Mouse (Mus musculus): ENCODE data around the gene Syngap1.
A peak's percentile ranks its signal among the peaks of the same experiment; 100 is the strongest.
"Not testable (repeated sequence)": the region's sequence is repeated elsewhere in the genome, so short reads cannot be mapped to it uniquely, and the experiment has no call there.

Syngap1 gene

DNA sequence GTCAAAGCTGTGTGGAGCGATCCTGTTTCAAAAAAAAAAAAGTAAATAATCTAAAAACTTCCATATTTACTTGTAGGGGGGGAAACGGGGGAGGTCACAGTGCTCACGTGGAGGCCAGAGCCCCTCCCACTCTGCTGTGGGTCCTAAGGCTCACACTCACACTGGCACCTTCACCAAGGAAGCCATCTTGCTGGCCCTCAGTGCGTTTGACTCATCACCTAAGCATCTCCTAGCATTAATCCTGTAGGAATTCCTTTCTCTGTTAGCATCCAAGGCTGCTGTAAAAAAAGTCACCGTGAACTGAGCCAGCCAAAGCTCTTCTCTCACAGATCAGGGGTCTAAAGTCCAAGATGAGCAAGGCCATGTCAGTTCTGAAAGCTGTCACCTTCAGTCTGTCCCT lies 15.3 kb downstream of the Syngap1 start:
- no peak for DNase-seq (ENCODE audit: low spot score in 2 of 2)

DNA sequence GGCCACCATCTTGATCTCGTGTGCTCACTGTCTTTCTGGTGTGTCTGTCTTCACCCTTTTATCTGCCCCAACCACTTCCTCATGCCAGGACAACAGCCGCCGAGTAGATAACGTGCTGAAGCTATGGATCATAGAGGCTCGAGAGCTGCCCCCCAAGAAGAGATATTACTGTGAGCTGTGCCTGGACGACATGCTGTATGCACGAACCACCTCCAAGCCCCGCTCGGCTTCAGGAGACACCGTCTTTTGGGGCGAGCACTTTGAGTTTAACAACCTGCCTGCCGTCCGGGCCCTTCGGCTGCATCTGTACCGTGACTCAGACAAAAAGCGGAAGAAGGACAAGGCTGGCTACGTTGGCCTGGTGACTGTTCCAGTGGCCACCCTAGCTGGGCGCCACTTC lies 15.8 kb downstream of the Syngap1 start:
- no peak for DNase-seq (ENCODE audit: low spot score in 2 of 2)

DNA sequence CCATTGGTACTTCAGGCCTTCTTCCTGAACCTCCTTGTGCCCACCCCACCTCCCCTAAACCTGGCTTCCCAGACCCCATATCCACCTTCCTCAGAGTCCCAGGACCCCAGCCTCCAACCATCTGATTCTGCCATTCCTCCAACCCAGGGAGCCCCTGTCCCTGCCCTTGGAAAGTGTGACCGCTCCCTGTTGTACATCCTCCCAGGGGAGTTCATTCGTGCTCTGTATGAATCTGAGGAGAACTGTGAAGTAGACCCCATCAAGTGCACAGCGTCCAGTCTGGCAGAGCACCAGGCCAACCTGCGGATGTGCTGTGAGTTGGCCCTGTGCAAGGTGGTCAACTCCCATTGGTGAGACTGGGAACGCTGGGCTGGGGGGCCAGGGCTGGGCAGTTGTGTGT lies 16.8 kb downstream of the Syngap1 start:
- DNase-seq (ENCODE audit: low spot score in 2 of 2): no peak

DNA sequence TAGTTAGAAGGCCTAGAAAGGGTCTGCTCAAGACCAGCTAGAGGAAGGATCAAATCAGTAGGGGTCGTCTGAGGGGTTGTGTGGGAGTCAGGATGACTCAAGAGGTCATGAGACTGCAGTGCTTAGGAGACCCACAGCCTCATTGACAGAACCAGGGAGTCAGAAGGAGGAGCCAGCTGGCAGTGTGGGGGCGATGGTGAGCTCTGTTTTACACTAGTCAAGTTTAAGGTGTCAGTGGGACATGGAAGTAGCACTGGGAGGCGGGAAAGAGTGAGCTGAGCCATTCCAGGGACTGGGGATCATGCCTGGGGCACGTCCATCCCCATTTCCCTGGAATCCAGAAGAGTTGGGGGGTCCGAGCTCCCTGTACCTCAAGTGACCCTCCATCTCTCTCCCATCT lies 17.8 kb downstream of the Syngap1 start:
- DNase-seq (ENCODE audit: low spot score in 2 of 2): no peak

DNA sequence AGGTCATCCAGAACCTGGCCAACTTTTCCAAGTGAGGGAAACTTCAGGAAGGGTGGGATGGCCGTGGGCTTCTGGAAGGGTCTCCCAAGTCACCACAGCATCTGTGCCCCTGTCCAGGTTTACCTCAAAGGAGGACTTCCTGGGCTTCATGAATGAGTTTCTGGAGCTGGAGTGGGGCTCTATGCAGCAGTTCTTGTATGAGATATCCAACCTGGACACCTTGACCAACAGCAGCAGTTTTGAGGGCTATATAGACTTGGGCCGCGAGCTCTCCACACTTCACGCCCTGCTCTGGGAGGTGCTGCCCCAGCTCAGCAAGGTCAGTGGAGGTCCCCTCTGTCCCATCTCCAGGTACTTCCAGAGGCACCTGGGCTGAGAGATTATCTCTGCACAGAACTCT lies 18.8 kb downstream of the Syngap1 start:
- no peak for DNase-seq (ENCODE audit: low spot score in 2 of 2)

DNA sequence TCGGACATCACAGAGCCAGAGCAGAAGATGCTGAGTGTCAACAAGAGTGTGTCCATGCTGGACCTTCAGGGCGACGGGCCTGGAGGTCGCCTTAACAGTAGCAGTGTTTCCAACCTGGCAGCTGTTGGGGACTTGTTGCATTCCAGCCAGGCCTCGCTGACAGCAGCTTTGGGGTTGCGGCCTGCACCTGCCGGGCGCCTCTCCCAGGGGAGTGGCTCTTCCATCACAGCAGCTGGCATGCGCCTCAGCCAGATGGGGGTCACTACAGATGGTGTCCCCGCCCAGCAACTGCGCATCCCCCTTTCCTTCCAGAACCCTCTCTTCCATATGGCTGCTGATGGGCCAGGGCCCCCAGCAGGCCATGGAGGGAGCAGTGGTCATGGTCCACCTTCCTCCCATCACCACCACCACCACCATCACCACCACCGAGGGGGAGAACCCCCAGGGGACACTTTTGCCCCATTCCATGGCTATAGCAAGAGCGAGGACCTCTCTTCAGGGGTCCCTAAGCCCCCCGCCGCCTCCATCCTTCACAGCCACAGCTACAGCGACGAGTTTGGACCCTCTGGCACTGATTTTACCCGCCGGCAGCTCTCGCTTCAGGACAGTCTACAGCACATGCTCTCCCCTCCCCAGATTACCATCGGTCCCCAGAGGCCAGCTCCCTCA lies 20.7 kb downstream of the Syngap1 start:
- no peak for DNase-seq (ENCODE audit: low spot score in 2 of 2)

DNA sequence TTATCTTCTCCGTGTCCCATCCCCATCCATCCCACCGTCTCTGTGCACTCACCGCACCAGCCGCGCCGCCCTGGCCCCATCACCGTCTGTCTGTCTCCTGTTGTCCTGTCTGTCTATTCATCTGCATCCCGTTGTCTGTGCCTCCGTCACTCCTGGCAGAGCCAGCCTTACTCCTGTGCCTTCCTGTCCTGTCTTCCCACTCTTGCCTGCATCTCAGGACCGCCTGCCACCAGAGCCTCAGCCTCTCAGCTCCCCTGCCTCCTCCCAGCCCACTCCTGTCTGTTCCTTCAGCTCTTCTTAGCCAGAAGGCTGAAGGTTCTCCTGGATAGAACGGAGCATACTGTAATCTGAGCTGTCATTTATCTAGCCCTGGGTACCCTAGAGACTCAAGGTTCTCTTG lies 25.9 kb downstream of the Syngap1 start:
- no peak for DNase-seq (ENCODE audit: low spot score in 2 of 2)

DNA sequence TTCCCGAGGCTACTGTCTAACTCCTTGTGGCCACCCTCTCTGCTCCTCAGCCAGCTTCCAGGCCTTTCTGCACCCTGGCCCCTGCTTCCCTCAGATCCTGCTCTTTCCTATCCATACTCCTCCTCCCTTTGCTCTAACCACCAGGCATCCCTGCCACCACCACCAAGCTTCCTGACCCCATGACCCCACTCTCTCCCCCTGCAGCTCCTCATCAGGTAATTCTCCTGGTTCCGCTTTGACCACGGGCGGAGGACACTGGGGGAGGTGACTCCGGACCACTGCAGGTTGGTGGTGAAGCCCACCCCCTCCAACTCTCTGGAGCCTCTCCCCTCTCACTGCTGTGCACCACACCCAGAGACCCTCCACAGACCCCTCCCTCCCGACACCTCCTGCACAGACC lies 26.4 kb downstream of the Syngap1 start:
- no peak for DNase-seq (ENCODE audit: low spot score in 2 of 2)

DNA sequence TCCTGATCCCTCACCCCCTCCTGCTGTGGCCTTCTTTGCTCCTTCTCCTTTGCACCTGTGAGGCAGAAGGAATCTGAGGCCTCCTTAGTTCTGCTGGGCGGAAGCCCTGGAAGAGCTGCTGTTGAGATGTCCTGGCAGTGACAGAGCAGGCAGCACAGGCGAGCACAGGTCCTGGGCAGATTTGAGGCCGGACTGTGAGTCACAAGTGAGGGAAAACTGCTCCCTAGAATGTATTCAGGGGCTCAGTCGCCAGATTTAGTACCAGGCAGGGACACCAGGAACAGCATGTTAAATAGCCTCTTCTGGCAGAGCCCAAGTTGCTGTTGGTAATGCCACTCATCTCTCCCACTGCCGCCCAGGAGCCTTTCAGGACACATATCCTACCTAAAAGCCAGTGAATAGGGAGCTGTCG lies 27.2 kb downstream of the Syngap1 start:
- DNase-seq (ENCODE audit: low spot score in 2 of 2): no peak

DNA sequence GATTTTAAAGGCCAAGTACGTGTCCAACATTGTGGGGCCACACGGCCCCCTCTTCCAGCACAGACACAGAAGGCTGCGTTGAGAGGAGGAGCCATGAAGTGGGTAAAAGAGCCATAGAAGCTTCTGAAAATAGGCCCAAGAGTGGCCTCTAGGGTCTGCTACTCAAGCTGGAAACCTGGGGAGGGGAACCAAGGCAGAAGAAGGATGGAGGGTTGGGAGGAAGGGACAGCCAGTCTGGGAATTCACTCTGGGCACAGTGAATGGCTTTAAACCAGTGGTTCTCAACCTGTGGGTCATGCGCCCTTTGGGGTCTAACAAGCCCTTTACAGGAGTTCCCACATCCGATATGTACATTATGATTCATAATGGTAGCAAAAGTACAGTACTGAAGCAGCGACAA lies 28.2 kb downstream of the Syngap1 start:
- no peak for DNase-seq (ENCODE audit: low spot score in 2 of 2)

DNA sequence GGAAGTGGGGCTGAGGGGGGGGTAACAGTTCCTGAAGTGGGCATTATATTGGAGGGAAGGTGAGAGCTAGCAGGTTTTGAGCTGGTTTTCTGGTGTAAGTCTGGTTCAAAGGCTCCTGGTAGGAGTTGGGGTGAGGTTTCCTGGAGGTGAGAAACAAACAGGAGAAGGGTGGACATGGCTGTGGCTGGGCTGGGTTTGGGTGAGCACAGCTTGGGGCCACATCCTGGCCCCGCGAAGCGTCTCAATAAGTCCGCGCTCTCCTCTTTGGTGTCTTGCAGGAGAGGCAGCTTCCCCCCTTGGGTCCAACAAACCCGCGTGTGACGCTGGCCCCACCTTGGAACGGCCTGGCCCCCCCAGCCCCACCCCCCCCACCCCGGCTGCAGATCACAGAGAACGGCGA lies 29.2 kb downstream of the Syngap1 start:
- no peak for DNase-seq (ENCODE audit: low spot score in 2 of 2)

DNA sequence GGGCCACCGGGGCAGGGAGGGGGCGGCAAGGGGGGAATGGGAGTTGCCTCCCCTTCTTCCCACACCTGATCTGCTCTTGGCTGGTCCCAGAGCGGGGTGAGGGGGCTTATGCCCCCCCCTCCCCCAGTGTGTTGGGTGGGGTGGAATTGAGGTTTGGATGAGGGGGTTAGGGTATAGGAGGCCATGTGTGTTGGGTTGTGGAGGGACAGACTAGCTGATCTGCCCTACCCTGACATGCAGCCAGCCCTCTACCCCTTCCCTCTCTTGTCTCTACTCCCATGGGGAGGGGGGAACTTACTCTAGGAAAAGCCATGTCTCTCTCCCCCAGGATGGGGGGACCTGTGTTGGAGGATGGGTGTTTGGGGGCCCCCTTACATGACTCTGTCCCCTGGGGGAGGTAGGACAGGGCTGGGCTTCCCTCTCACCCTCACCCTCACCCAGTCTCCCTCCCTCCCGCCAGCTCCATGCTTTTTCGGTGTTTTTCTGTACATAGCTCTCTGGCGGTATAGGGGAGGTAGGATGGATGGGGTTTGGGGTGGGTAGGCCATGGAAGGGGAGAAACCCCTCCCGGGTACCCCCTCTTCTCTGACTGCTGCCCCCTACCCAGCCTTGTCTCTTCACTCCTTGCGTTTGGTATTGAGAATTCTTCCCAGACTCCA lies 30.3 kb downstream of the Syngap1 start:
- no peak for DNase-seq (ENCODE audit: low spot score in 2 of 2)

DNA sequence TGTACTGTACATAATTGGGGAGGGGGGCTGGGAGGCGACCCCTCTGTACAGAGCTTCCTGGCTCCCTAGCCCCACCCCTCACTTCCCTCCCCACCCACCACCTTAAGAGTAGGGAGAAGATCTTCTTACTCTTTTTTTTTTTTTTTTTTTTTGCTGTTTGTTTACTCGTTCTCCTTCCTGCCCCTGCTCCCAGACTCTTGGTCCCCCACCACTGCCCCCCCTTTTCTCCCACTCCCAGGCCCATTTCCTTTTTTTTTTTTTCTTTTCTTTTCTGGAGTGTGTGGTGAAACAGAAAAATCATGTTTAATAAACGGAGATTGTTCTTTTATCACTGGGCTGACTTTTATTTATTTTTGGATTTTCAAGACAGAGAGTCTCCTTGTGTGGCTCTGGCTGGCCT lies 31.1 kb downstream of the Syngap1 start:
- no peak for DNase-seq (ENCODE audit: low spot score in 2 of 2)

DNA sequence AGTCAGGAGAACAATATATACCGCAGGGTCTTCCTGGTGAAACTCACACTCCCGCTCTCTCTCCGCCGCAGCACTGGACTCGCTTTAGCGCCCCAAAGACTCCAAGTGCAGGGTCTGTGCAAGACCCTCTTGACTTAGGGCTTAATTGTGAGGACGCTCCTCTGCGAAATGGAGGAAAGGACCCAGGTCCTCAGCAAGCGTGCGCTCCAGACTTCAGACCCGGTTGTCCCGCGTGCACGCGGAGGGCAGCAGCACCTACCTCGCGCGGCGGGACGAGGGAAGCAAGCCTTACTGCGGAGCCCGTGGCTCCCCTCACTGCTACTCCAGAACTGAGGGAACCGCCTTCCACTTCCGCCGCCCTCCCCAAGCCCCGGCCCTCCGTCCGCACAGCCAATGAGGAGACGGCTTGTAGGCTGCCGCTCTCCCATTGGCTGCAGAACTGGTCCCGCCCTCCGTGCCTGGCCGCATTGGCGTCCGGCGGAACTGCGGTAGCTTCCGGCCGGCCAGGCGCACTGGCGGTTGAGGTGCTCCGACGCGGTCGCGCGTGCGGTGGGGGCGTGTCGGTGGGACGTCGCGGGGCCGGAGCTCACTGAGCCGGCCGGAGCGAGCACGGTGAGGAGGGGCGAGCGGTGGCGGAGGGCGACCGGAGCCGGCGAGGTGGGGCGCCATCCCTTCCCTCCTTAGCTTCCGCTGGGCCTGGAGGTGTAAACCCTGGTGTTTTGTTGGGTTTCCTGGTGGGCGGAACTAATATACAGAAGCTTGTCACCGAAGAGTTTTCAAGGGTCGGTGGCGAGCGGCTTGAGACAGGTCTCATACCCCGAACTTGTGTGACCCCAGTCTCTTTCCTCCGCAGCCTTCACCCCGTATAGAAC lies 31.9 kb downstream of the Syngap1 start, which contains the start of gene Zbtb9:
Zbtb9 (plus strand) TSS at position 465 of the 872 bp plus-strand sequence.
- DNase-seq (ENCODE audit: low spot score in 2 of 2): peak; percentile 94

DNA sequence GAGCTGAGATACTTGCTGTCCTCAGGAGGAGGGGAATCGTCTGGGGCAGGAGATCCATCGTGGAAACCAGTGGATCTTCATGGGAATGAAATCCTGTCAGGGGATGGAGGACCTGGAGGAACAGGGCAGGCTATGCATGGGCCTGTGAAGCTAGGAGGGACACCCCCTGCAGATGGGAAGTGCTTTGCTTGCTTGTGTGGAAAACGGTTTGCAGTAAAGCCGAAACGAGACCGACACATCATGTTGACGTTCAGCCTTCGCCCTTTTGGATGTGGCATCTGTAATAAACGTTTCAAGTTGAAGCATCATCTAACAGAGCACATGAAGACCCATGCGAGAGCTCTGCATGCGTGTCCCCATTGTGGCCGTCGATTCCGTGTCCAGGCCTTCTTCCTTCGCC lies 33.5 kb downstream of the Syngap1 start:
- no peak for DNase-seq (ENCODE audit: low spot score in 2 of 2)

DNA sequence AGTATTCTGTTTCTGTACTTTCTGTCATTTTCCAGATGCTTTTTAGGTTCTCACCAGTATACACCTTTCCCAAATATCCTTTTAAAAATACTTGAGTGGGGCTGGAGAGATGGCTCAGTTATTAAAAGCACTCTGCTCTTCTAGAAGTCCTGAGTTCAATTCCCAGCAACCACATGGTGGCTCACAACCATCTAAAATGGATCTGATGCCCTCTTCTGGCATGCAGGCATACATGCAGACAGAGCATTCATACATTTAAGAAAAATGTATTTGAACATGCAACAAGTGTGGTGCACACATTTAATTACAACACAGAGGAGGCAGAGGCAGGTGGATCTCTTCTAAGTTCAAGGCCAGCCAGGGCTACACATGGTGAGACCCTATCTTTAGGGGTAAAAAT lies 34.4 kb downstream of the Syngap1 start:
- DNase-seq (ENCODE audit: low spot score in 2 of 2): no peak

DNA sequence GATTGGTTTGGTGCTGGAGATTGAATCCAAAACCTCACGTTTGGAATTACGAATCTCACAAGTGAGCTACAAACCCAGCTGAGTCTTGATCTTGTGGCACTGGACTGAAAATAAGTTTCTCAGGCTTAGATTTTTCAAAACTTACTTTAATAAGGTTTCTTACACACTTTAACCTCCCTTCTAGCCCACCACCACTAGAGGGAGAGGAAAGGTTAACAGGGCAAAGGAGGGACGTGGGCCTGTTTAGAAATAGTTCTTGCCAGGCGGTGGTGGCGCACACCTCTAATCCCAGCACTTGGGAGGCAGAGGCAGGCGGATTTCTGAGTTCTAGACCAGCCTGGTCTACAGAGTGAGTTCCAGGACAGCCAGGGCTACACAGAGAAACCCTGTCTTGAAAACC lies 36.3 kb downstream of the Syngap1 start:
- not testable (repeated sequence) for DNase-seq (ENCODE audit: low spot score in 2 of 2)

DNA sequence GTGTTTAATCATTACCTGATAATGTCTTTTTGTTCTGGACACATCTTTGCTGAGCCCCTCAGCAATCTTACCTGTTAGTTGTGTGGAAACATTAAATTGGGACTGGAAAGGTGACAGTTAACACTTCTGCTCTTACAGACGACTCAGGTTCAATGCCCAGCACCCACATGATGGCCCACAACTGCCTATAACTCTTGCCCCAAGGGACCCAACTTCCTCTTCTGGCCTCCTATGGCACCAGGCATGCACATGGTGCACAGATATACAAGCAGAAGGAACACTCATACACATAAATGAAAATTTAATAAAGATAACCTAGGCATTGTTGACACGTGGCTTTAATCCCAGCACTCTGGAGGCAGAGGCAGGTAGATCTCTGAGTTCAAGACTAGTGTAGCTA lies 38.4 kb downstream of the Syngap1 start:
- no peak for DNase-seq (ENCODE audit: low spot score in 2 of 2)

DNA sequence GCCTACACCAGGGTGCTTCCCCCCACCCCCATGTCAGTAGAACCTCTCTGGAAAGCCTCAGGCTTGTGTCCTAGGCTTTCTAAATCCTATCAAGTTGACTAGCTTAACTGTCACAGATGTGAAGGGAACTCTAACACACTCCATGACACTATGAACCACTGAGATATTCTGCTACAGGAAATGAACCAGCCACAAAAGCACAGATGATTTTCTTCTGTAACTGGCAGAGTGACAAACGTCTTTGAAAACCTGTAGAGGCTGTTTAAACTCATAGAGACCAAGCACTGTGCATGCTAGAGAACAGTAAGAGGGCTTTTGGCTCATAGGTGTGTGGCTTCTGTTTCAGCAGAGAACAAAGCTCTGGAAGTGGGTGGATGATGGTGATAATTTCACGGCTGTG lies 40.0 kb downstream of the Syngap1 start:
- no peak for DNase-seq (ENCODE audit: low spot score in 2 of 2)

DNA sequence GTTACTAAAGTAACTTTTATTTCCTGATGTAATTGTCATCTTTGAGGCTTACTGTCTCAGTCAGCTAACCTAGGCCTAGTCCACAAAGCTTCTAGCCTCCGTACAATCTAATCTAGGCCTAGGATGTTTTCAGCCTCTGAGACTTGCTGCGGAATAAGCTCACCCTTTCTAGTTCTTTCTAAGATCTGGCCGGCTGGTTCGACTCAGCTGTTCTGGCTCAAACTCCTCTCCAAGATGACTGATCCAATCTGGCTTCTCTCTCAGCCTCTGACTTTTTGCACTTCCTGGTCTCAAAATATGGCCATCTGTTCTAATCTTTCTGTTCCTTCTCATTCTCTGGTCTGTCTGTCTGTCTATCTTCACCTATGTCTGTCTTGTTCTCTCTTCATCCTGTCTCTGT lies 42.3 kb downstream of the Syngap1 start:
- no peak for DNase-seq (ENCODE audit: low spot score in 2 of 2)

DNA sequence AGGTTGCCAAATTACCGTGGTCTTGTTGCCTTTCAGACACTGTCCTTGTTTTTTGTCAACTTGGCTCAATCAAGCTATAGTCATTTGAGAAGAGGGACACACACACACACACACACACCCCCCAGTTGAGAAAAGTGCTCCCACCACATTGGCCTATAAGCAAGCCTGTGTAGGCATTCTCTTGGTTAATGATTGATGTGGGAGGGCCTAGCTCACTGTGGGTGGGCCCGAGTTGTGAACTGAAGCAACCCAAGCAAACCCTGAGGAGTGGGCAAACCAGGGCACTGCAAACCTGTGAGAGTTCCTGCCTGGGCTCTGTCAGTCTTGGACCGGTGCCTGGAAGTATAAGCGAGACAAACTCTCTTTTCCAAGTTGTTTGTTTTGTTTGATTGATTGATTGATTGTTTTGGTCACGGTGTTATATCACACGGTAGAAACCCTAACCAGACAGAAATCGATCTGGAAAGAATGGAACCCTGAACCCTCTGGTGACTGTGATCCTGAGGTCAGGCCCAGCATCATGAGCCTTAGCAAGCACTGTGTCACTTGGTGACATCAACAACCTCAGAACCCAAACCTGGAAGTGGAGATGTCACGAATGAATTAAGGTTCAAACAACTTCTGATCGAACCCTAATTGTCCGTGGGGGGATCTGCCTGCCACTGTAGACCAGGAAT lies 44.6 kb downstream of the Syngap1 start:
- no peak for DNase-seq (ENCODE audit: low spot score in 2 of 2)

DNA sequence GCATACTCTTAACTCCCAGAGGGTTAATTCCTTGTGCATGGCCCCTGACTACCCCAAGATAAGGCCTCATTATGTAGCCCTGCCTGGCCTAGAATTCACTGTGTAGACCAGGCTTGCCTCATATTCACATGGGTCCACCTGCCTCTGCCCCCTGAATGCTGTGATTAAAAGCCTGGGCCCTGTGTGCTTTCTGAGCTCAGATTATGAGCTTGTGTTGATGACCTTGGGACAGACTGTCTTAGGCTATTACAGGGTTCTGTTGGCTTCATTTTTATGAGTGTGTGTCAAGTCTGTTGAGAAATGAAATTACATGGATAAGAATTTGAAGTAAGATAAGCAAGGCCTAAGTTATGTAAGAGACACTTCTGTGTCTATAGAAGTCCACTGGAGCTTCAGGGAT lies 49.5 kb downstream of the Syngap1 start:
- DNase-seq (ENCODE audit: low spot score in 2 of 2): no peak
